Mouse (Mus musculus) small intestine, adult 2 months (tissue): ENCODE measurements at regions not wholly inside any gene's neighbourhood (a gene's known extent, or its start where the extent isn't known, plus 50 kb on each side); places are given as distances from the start of the nearest gene placed in this dataset.

Experiments
- CTCF ChIP-seq: fragments of 200-500 bp; IDR thresholded peaks from 2 replicates; pipeline ENCODE4 v1.5.1; 2012; ENCODE audit warnings: low read depth, mild to moderate bottlenecking, control low read depth, inconsistent platforms, low read length, moderate library complexity, mixed read lengths; ENCODE audit not compliant: insufficient replicate concordance, insufficient read length; ENCODE audit errors: extremely low read depth
- POLR2A ChIP-seq: fragments of 200-500 bp; IDR thresholded peaks from 2 replicates; pipeline ENCODE4 v1.6.1; 2012; ENCODE audit warnings: low read depth, mild to moderate bottlenecking, control low read depth, inconsistent platforms, low read length, moderate library complexity

DNA sequence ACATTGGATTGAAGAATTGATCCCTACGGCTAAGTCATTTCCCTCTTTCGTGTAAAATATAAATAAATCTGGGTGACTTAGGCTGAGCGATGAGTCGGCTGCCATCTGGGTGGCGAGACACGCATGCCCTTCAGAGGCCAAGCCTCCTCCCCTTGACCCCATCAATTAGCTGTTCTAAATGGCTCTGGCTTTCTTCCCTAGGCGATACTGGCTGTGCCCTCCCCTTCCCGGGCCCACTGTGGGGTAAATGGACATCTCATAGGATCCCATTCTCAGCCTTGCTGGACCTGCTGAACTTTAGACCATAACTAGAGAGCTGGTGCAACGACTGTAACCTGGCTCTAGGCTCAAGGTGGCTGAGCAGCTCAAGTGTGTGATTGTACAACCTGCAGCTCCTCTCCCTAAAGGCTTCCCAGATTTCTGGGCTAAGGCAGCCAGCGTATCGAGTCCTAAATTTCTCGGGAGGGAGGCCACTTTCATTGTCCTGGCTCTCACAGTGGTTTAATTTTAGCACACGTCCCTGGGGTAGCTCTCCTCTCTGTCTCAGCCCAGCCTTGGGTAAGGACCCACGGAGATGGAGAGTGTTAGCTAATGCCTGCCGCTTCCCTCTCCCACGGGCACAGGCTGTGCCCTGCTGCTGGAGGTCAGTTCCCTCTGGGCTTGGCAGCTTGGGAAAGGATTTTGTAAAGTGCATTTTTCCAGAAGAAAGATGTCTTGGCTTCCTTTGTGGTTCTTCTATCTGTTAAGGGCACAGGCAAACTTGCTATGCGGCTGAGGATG lies 80.7 kb upstream of the Zc3h12a start:
- TF ChIP-seq CTCF (no peak), POLR2A (no peak)
